ENCODE assay signal across 8 mouse cellular contexts in genomic region chr17:87106691-87107523, GRCm38 (mm10). TPM values are rescaled to one million over a fixed set of nuclear protein-coding genes. Genes with fewer than 3 reads are reported as not detected.
DNase-seq lines count a peak whose midpoint lies in the region; ATAC-seq and TF ChIP-seq lines count a peak whose summit lies in the region.

No protein-coding gene starts in this region.

- H3K4me3 ChIP-seq in hindbrain, embryonic 13.5 days: peak overlapping the region; percentile 73

- peak overlapping the region; percentile 84 for H3K9ac ChIP-seq in hindbrain, embryonic 13.5 days

- no peaks in the 10 kb centered on the region for H3K9me3 ChIP-seq in hindbrain, embryonic 13.5 days

- no peaks in the 10 kb centered on the region for H3K36me3 ChIP-seq in hindbrain, embryonic 13.5 days

- ATAC-seq in Patski: peak; percentile 95
- peak; percentile 99 for ATAC-seq in hindbrain, embryonic 13.5 days (ENCODE audit: low FRiP score)

- POLR2A ChIA-PET in Patski (lab: Charles Lee): interaction anchor here (0.6 to 1.4 kb wide), 3 partner anchors 26 to 95 kb away, joined by 3 to 5 read pairs (median 3); no protein-coding TSS in a partner anchor

- under 1% methylated on average over 49 of the region's 51 CpGs for WGBS in hindbrain, embryonic 13.5 days

- CTCF ChIA-PET in Patski (lab: Charles Lee): interaction anchor here (1.0 to 2.7 kb wide), 2 partner anchors 33 to 142 kb away, joined by 3 to 13 read pairs; no protein-coding TSS in a partner anchor

- H3K4me2 ChIP-seq in hindbrain, embryonic 13.5 days: peak overlapping the region; percentile 72

- DNase-seq in Patski (ENCODE audit: low read depth, low spot score): peak; percentile 81
- DNase-seq in cerebellum, postnatal 14 days: peak; percentile 98
- peak; percentile 97 for DNase-seq in frontal cortex, postnatal 14 days (ENCODE audit: low spot score in 2 of 2)
- peak; percentile 87 to 89 for DNase-seq in layer of hippocampus, postnatal 25 days (ENCODE audit: extremely low spot score in 1 of 2, low spot score in 1 of 2)
- DNase-seq in lung, postnatal 25 days (ENCODE audit: low spot score): peak; percentile 98
- DNase-seq in retina, embryonic 14.5 days (ENCODE audit: low spot score): peak; percentile 97
- peak; percentile 93 for DNase-seq in thymus, postnatal 4 days

- peaks cover 24% of the 10 kb centered on the region for H3K4me1 ChIP-seq in hindbrain, embryonic 13.5 days (replicated peaks)

- no peaks in the 10 kb centered on the region for H3K27me3 ChIP-seq in Patski
- H3K27me3 ChIP-seq in hindbrain, embryonic 13.5 days: no peaks in the 10 kb centered on the region

- peak overlapping the region; percentile 95 for H3K27ac ChIP-seq in hindbrain, embryonic 13.5 days

- in situ Hi-C loops in Patski (cut with MboI; ENCODE audit: low pct_unique_long_range_greater_than_20kb): no loop called here

- no peak for TF ChIP-seq CTCF in Patski (IDR thresholded peaks at IDR 0.05)

RNA-seq across cellular contexts. Expression of gene Socs5, which starts 0.6 kb away (rescaled TPM):
- 39.1 TPM for polyA plus RNA-seq in Patski (2021)
- 13.0 and 13.3 TPM in 2 replicates for polyA plus RNA-seq in hindbrain, embryonic 13.5 days (2015; fragmentation: Nextera tagmentation; extraction: Ambion mirVana)
- total RNA-seq in layer of hippocampus, postnatal 25 days (2021): 100 to 1,000 TPM in 1 of 2 experiments, 10 to 100 TPM in 1; 98.3 to 101 TPM

Comparison
In these comparisons a context has a peak if more than half of its experiments do, and no peak if none do; other contexts are left out.
1. Peak in every context shown above with its lines: DNase-seq, ATAC-seq, H3K4me3 ChIP-seq and H3K27ac ChIP-seq.